Mouse (Mus musculus) thymus, postnatal 0 days (tissue): ENCODE measurements around the gene Ndufab1. TPM values are rescaled to one million over a fixed set of nuclear protein-coding genes. Genes with fewer than 3 reads are reported as not detected.

Experiments used
- DNase-seq: peaks from one replicate; pipeline ENCODE4 v3.0.0-alpha.2; 2015; ENCODE audit warnings: low spot score
- polyA plus RNA-seq: library from polyadenylated mRNA; unstranded; fragments of >200 nt; fragmentation: Nextera tagmentation; extraction: Ambion mirVana; gene quantifications from 2 replicates; pipeline ENCODE4 v1.2.1, GENCODE M21; 2015

The Ndufab1 gene
- polyA plus RNA-seq, 1 experiment from 2014 or later = 641 TPM

DNA sequence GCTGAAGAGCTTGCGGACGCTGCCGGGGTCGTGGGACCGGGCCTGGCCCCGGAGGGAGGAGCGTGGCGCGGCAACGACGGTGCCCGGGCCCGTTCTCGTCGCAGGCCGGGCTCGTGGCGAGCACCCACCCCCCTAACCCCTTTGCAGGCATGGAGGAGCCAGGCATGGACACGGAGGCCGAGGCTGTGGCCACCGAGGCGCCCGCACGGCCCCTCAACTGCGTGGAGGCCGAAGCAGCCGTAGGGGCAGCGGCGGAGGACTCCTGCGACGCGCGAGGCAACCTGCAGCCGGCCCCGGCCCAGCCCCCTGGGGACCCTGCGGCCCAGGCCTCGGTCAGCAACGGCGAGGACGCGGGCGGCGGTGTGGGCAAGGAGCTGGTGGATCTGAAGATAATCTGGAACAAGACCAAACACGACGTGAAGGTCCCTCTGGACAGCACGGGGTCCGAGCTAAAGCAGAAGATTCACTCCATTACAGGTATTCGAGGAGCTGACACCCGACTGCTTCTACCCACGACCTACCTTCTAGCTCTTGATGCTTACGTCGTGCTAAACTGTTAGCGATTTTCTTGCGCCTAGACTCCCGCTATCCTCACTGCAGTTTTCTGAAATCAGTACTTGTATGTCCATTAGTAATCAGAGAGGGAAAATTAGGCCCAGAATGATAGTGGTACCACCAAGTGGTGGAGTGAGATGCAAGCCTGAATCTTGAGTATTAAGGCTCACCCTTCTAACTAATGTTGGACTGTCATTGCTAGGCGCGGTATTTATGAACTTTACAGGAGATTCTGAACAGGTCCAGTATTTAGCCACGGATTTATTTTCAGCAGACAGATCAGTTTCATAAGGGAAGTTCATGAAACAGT, 33.9 kb downstream of the Ndufab1 start:
- peak; percentile 4 for DNase-seq

DNA sequence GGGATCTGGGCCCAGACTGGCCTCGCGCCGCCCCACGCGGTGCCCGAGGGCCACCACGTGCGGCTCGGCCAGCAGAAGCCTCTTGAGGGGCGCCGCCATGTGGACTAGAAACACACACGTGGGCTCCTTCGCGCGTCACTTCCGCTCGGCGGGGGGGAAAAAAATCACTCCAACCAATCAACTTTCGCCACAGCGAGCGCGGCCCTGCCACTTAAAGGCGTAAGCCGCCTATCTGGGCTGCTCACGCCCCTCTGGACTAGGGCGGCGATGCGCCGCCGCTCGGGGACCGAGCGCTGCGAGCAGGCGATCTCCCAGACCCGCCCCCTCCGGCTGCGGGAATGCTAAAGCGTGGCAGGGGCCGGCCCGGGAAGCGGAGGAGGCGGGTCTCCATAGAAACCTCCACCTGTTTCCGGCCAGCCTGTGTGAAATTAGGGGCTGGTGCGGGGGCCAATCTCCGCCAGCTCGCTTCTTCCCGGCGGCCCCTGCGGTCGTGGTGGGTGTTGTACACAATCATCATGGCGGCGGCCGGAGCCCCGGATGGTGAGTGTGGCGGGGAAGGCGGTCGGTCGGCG, 34.7 kb downstream of the Ndufab1 start, which contains the start of the genes Ubfd1 and Ears2:
Gene Ubfd1, plus strand, starts transcription at position 231 of the 572 bp plus-strand sequence.
Gene Ears2, minus strand, starts transcription at position 319 of the 572 bp plus-strand sequence.
- peak; percentile 95 for DNase-seq

DNA sequence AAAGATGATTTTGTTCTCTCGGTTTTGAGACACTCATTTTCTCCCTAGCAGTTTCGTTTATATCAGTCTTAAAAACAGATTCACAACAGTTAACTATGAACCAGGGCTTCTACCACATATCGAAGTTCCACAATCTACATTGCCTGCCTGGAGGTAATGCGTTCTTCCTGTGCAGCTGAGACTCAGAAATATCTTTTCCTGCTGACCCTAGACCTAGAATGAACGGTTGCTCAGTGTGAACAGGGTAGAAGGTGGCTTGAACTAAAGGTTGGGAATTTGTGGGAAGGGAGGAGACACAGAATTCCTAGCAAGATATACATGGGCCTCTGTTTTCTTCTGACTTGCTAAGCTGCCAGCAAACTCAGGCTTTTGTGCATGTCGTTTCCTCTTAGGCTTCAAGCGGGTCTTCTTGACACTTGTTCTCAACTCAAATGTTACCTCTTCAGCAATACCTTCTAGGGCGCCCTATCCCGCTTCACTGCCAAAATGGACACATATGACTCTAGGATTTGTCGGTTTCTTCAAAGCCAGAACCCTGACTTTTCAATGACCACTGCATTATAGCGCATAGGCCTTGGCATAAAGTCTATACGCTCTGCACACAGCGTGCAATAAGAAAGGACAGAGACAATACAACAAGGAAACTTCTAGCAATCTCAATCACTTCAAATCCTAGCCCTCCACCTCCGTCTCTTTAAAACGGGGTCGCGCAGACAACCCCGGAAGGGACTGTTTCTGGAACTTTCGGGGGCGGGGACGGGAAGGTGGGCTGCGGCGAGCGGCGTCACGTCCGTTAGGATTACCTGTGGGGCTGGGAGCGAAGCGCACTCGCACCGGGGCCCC, 35.4 kb downstream of the Ndufab1 start:
- DNase-seq = peak; percentile 8

DNA sequence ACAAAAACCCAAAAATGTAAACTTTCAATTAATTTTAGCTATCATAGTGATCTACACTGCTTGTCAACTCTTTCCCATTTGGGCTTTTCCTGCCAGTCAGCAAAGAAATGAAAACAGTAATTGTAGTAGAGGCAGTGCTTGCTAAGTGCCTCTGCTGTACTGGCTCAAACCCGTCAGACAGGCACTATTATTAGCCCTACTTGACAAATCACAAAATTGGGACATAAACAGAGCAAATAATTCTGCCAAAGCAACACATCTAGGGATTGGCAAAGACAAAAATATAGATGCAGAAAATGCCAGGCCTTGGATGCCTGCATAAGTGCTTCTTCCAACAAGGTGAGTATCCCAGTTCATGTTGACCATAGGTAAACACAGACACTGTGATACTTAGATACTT, 36.0 kb downstream of the Ndufab1 start:
- DNase-seq = no peak

DNA sequence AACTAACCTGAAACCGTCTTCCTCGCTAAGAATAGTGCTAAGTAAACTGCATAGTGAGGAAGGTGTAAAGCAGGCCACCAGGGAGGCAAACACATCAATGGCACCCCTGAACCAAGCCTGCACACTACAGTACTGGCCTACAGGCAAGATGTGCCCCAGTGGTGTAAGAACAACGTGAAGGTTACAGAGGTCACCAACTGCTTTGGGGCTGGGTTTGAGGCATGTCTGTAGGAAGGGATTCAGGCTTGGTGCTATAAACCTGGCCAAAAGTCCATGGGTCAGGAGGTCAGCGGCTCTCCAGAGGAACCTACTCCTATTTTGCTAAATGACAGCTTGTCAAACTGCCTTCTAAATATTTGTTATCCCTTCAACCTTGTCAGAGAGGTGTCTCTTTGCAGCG, 45.1 kb downstream of the Ndufab1 start:
- no peak for DNase-seq

DNA sequence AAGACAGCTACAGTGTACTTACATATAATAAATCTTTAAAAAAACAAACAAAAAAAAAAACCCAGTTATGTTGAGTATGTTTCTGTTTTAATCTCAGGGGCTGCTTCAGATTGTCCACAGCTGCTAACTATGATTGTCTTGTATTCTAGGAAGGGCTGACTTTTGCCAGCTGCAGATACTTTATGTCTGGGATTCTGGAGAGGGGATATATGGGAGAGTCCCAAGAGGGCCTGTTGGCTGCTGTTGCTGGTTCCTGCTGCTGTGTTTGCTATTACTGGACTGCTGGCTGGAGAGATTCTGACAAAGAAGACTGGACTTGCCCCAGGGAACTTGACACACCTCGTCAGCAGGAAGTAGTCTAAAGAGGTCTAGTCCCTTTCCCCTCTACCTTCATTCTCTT, 50.9 kb downstream of the Ndufab1 start:
- DNase-seq = no peak

DNA sequence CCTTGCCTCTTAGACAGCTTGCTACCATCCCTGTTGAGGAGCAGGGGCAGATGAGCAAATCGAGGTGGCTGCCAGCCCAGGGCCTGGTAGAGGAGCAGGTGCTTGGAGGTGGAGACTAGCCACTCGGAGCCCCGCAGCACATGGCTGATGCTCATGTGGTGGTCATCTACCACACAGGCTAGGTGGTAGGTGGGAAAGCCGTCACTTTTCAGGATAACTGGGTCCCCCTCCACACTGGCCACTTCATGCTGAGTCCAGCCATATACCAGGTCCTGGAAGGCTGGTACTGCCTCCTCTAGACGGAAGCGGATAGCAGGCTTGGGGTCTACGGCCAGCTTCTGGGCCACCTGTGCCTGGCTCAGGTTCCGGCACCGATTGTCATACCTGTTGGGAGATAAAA, 53.5 kb downstream of the Ndufab1 start:
- DNase-seq = no peak

DNA sequence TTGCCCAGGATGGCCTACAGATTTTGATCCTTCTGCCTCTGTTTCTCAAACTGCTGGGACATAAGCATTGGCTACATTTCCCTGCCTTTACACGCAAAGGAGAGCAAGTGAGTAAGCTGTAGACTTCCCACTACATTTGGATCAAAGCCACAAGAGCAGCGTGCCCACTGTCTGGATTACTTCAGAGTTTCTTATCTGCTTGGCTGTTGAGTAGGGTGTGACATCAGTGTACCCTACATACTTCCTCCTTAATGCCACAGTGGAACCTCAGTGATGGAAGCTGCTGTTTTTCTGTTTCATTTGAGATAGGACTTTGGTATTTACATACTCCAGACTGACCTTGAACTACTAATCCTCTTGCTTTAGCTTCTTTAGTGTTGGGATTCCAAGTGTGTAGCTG, 54.9 kb downstream of the Ndufab1 start:
- DNase-seq = no peak

DNA sequence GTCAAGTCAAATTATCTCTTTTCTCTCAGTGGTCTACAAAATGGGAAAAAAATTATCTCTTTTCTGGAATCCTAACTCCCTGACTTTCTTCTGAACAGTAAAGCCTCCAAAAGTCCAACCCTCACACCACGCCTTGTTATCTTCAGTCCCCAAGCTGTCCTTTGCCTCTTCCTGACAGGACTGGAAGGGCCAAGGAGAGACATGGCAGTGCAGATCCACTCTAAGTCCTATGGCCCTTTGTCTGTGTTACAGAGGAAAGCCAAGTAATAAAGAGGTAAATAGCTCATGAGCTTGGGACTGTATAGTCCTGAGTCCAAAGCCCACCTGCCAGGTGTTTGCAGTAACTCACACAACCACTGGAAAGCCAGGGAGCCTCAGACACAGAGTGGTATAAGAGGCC, 56.0 kb downstream of the Ndufab1 start:
- no peak for DNase-seq

DNA sequence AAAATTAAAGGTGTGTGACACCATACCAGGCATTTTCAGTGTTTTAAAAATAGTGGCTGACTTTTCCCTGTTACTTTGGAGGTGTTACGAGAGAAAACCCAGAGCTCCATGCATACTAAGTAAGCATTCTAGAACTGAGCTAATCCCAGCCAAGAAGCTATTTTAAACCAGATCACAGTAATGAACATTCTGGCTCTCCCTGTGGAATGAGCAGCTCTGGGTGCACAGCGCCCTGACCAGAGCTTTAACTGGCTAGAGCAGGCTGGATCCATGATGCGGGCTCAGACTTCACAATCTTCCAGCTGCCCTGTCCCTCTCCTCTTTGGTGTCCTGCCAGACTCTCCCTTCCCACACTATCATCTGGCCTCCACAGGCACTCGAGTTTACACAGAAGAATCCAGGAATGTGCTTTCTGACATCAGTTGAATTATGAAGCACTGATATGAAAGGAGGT, 56.5 kb downstream of the Ndufab1 start:
- no peak for DNase-seq

DNA sequence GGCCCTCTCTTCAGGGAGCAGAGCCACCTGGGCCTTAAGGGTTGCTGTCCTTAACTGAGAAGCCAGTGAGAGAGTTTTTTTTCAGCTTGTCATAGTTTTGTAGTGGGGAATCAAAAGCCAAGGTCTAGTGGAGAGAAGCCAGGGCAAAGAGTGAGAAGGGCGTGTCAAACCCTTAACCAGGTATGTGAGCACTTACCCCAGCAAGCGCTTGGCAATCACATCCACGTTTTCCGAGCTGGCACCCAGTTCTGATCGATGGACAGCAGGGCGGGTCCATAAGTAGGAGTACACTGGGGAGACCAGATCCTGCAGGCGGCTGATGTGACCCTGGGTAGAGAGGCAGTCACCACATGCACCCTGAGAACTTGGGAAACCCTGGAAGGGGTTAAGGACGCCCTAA, 57.6 kb downstream of the Ndufab1 start:
- no peak for DNase-seq

Other genes with a start within 250 kb of the Ndufab1 start
- 0.30 and 0.46 TPM in 2 replicates for gene Scnn1b, start 236.8 kb downstream of the Ndufab1 start, polyA plus RNA-seq
- gene Cog7, start 120.2 kb downstream of the Ndufab1 start, polyA plus RNA-seq = 5.5 and 10.9 TPM in 2 replicates
- 27.0 and 27.9 TPM in 2 replicates for gene Gga2, start 80.7 kb downstream of the Ndufab1 start, polyA plus RNA-seq
- 37.5 and 39.5 TPM in 2 replicates for gene Ubfd1, start 34.7 kb downstream of the Ndufab1 start, polyA plus RNA-seq
- gene Ears2, start 34.6 kb downstream of the Ndufab1 start, polyA plus RNA-seq = 8.9 and 9.2 TPM in 2 replicates
- gene Palb2, start 31.1 kb upstream of the Ndufab1 start, polyA plus RNA-seq = 16.5 and 16.9 TPM in 2 replicates
- gene Dctn5, start 31.2 kb upstream of the Ndufab1 start, polyA plus RNA-seq = 108 TPM in 2 replicates
- gene Plk1, start 57.6 kb upstream of the Ndufab1 start, polyA plus RNA-seq = 125 and 129 TPM in 2 replicates
- gene Ern2, start 84.3 kb upstream of the Ndufab1 start, polyA plus RNA-seq = 0.08 and 0.10 TPM in 2 replicates
- gene Chp2, start 117.6 kb upstream of the Ndufab1 start, polyA plus RNA-seq = 0.64 and 0.75 TPM in 2 replicates
- gene Prkcb, start 186.9 kb upstream of the Ndufab1 start, polyA plus RNA-seq = 151 and 206 TPM in 2 replicates